Mouse (Mus musculus) megakaryocyte, embryonic 14.5 days (primary cell): ENCODE measurements at regions not wholly inside any gene's neighbourhood (a gene's known extent, or its start where the extent isn't known, plus 50 kb on each side); places are given as distances from the start of the nearest gene placed in this dataset.

Experiments used
- FLI1 ChIP-seq: IDR thresholded peaks from 2 replicates; pipeline ENCODE4 v1.6.1; 2012; ENCODE audit warnings: low read length, inconsistent platforms, mixed read lengths
- GATA1 ChIP-seq: IDR thresholded peaks from 3 replicates; pipeline ENCODE4 v1.6.1; 2012; ENCODE audit warnings: mixed read lengths, low read length, inconsistent platforms, borderline replicate concordance

- TF ChIP-seq GATA1 (no peak), FLI1 (no peak)
Measured at GRCm38 (mm10) chr8:128059817-128060216, 298.6 kb upstream of the Nrp1 start.
